Mouse (Mus musculus) midbrain, postnatal 0 days (tissue): ENCODE measurements around the gene Kcnk18. TPM values are rescaled to one million over a fixed set of nuclear protein-coding genes. Genes with fewer than 3 reads are reported as not detected.

ENCODE experiments used
- ATAC-seq: fragments of 200-750 bp; cut with Nextera tagmentation; 2 replicates; pipeline ENCODE4 v1.8.0; 2017; ENCODE audit warnings: moderate number of reproducible peaks, mild to moderate bottlenecking, moderate TSS enrichment, moderate library complexity; ENCODE audit not compliant: low FRiP score
- DNase-seq: peaks from one replicate; pipeline ENCODE4 v3.0.0-alpha.2; 2015; ENCODE audit warnings: low spot score
- H3K27ac ChIP-seq: fragments of 300-500 bp; sonication (generic); 2 replicates; pipeline ENCODE4 v1.5.1; 2014; ENCODE audit warnings: low read depth, mild to moderate bottlenecking, low read length, mixed read lengths
- H3K27me3 ChIP-seq: fragments of 300-500 bp; sonication (generic); 2 replicates; pipeline ENCODE4 v1.6.1; 2014; ENCODE audit warnings: low read length, control low read depth, mixed read lengths; ENCODE audit not compliant: insufficient read depth
- H3K36me3 ChIP-seq: fragments of 300-500 bp; sonication (generic); 2 replicates; pipeline ENCODE4 v1.6.1; 2014; ENCODE audit warnings: low read length, control low read depth, mixed read lengths; ENCODE audit not compliant: insufficient read depth
- H3K4me1 ChIP-seq: fragments of 300-500 bp; sonication (generic); 2 replicates; pipeline ENCODE4 v1.6.1; 2014; ENCODE audit warnings: mild to moderate bottlenecking, control low read depth, antibody characterized with exemption, low read length, mixed read lengths; ENCODE audit not compliant: insufficient read depth
- H3K4me2 ChIP-seq: fragments of 300-500 bp; sonication (generic); 2 replicates; pipeline ENCODE4 v1.6.1; 2014; ENCODE audit warnings: low read depth, mild to moderate bottlenecking, low read length, mixed read lengths; ENCODE audit not compliant: poor library complexity, severe bottlenecking
- H3K4me3 ChIP-seq: fragments of 300-500 bp; sonication (generic); 2 replicates; pipeline ENCODE4 v1.5.1; 2014; ENCODE audit warnings: low read depth, mild to moderate bottlenecking, low read length, moderate library complexity
- H3K9ac ChIP-seq: fragments of 300-500 bp; sonication (generic); replicated peaks from 2 replicates; pipeline ENCODE4 v1.6.1; 2014; ENCODE audit warnings: mild to moderate bottlenecking, low read length, moderate library complexity, mixed read lengths; ENCODE audit not compliant: poor library complexity, severe bottlenecking
- H3K9me3 ChIP-seq: fragments of 300-500 bp; sonication (generic); 2 replicates; pipeline ENCODE4 v1.6.1; 2016; ENCODE audit warnings: low read length, control low read depth
- CTCF ChIP-seq: IDR thresholded peaks from 2 replicates; pipeline ENCODE4 v1.5.1; 2016; ENCODE audit warnings: antibody characterized with exemption, mild to moderate bottlenecking
- WGBS: fragments of 180-500 bp; shearing (Covaris S2); extraction: QIAGEN DNeasy Blood & Tissue Kit; methylation state at CpG from one replicate; pipeline ENCODE4 v1.1.7; 2014; 5-methylcytosine and 5-hydroxymethylcytosine counted together
- polyA plus RNA-seq: library from polyadenylated mRNA; unstranded; fragments of >200 nt; fragmentation: Nextera tagmentation; extraction: Ambion mirVana; gene quantifications from 2 replicates; pipeline ENCODE4 v1.2.1, GENCODE M21; 2015
- total RNA-seq: library from RNA; depleted of rRNA; stranded (reverse); fragments of >200 nt; gene quantifications from 2 replicates; pipeline ENCODE4 v1.2.3, GENCODE M21; 2014

Gene Kcnk18
- total and polyA plus RNA-seq, 2 experiments from 2014 or later: not detected

GRCm38 (mm10) chr19:59248553-59249286, 29.7 kb downstream of the Kcnk18 start:
- no peak overlapping the region for H3K27ac ChIP-seq
- H3K36me3 ChIP-seq: no peaks in the 10 kb centered on the region
- no peak overlapping the region for H3K4me2 ChIP-seq
- H3K27me3 ChIP-seq: no peaks in the 10 kb centered on the region
- no peak; the same call in 1 of the 2 replicates for TF ChIP-seq CTCF
- no peak overlapping the region for H3K9ac ChIP-seq
- ATAC-seq (no peak), DNase-seq (no peak)
- no peaks in the 10 kb centered on the region for H3K9me3 ChIP-seq
- 80% methylated on average over 11 of the region's 11 CpGs for WGBS
- no peaks in the 10 kb centered on the region for H3K4me1 ChIP-seq
- no peak overlapping the region for H3K4me3 ChIP-seq

GRCm38 (mm10) chr19:59252651-59253050, 33.6 kb downstream of the Kcnk18 start:
- no peak for ATAC-seq
- Histone ChIP-seq H3K36me3 (no peaks in the 10 kb centered on the region), H3K27me3 (no peaks in the 10 kb centered on the region), H3K9me3 (peaks cover 6% of the 10 kb centered on the region; the same call in 1 of the 2 replicates), H3K4me3 (no peak overlapping the region), H3K27ac (no peak overlapping the region), H3K4me2 (no peak overlapping the region), H3K4me1 (no peaks in the 10 kb centered on the region), H3K9ac (no peak overlapping the region)
- 78% methylated on average over 2 of the region's 2 CpGs for WGBS
- no peak for TF ChIP-seq CTCF
- DNase-seq: no peak

- Histone ChIP-seq H3K4me1 (0 out of 2 replicates have a peak, but pooled peaks cover 6% of the 10 kb centered on the region), H3K4me2 (no peak overlapping the region), H3K4me3 (no peak overlapping the region), H3K27me3 (peaks cover 11% of the 10 kb centered on the region; the same call in 1 of the 2 replicates), H3K9ac (no peak overlapping the region), H3K36me3 (no peaks in the 10 kb centered on the region), H3K9me3 (peaks cover 6% of the 10 kb centered on the region; the same call in 1 of the 2 replicates), H3K27ac (no peak overlapping the region)
- DNase-seq: no peak
- no peak for ATAC-seq
- no peak for TF ChIP-seq CTCF
- 31% methylated on average over 5 of the region's 5 CpGs for WGBS
These were observed 40.6 kb downstream of the Kcnk18 start for GRCm38 (mm10) chr19:59259633-59260032.

- Histone ChIP-seq H3K27ac (no peak within 1 kb of the TSS), H3K4me1 (0 out of 2 replicates have a peak, but pooled peaks cover 6% of the 10 kb centered on the region), H3K9ac (peak within 1 kb of the TSS; percentile 50), H3K36me3 (no peaks in the 10 kb centered on the region), H3K4me3 (peak within 1 kb of the TSS; percentile 36), H3K9me3 (peaks cover 6% of the 10 kb centered on the region; the same call in 1 of the 2 replicates), H3K27me3 (peaks cover 11% of the 10 kb centered on the region; the same call in 1 of the 2 replicates), H3K4me2 (peak within 1 kb of the TSS; percentile 56)
- TF ChIP-seq CTCF: no peak
- ATAC-seq (peak; percentile 52; the same call in 1 of the 2 replicates), DNase-seq (peak; percentile 16)
- WGBS: under 1% methylated on average over 54 of the region's 55 CpGs
These were observed 41.9 kb downstream of the Kcnk18 start, which contains the start of gene Slc18a2 for GRCm38 (mm10) chr19:59260718-59261442. Slc18a2 (plus strand) TSS chr19:59260896.

- 0 out of 2 replicates have a peak, but pooled peaks cover 6% of the 10 kb centered on the region for H3K4me1 ChIP-seq
- H3K36me3 ChIP-seq: no peaks in the 10 kb centered on the region
- TF ChIP-seq CTCF: no peak
- peak overlapping the region; percentile 36; the same call in 1 of the 2 replicates for H3K4me3 ChIP-seq
- peaks cover 11% of the 10 kb centered on the region; the same call in 1 of the 2 replicates for H3K27me3 ChIP-seq
- H3K4me2 ChIP-seq: peak overlapping the region; percentile 56; the same call in 1 of the 2 replicates
- ATAC-seq (no peak), DNase-seq (no peak)
- H3K9ac ChIP-seq: no peak overlapping the region
- WGBS: 51% methylated on average over 7 of the region's 7 CpGs
- no peak overlapping the region for H3K27ac ChIP-seq
- H3K9me3 ChIP-seq: peaks cover 6% of the 10 kb centered on the region; the same call in 1 of the 2 replicates
These were observed 42.6 kb downstream of the Kcnk18 start for GRCm38 (mm10) chr19:59261604-59262003.
